Mouse (Mus musculus): ENCODE measurements around the gene Egfem1.

- no peak for TF ChIP-seq ZKSCAN1 (IDR thresholded peaks at IDR 0.05; ENCODE audit: borderline replicate concordance, low read depth, low read length)
- TF ChIP-seq MYC (IDR thresholded peaks at IDR 0.05; ENCODE audit: low read depth, low read length) = no peak
- no peak for TF ChIP-seq CTCF (conservative IDR thresholded peaks at IDR 0.05 in 1 of 2, IDR thresholded peaks at IDR 0.05 in 1 of 2; ENCODE audit: low read depth in 2 of 2, low read length in 2 of 2)
- no peak for TF ChIP-seq KAT2A (IDR thresholded peaks at IDR 0.05; ENCODE audit: insufficient replicate concordance, low read length)
- no peak for TF ChIP-seq MXI1 (IDR thresholded peaks at IDR 0.05; ENCODE audit: low read depth, low read length)
- TF ChIP-seq POLR2A (IDR thresholded peaks at IDR 0.05; ENCODE audit: low read depth, low read length) = no peak
Observed at GRCm38 (mm10) chr3:29114517-29114916, 32.7 kb downstream of the Egfem1 start.
